Mouse (Mus musculus) spleen, postnatal 14 days (tissue): ENCODE results near the gene Hist1h3b.
"Not testable (repeated sequence)": the region's sequence is repeated elsewhere in the genome, so short reads cannot be mapped to it uniquely, and the experiment has no call there.

ENCODE experiments used
- DNase-seq, 2 experiments: peaks; one replicate each; pipeline ENCODE4 v3.0.0; 2021 to 2022; ENCODE audit warnings: low spot score in 2 of 2

The Hist1h3b gene

GRCm38 (mm10) chr13:23753314-23754078 lies 1.4 kb downstream of the Hist1h3b start:
- DNase-seq: no peak

GRCm38 (mm10) chr13:23755000-23755399 lies 2.9 kb downstream of the Hist1h3b start:
- no peak for DNase-seq

- peak; percentile 75 to 93 for DNase-seq
Measured at GRCm38 (mm10) chr13:23756790-23757189, 4.7 kb downstream of the Hist1h3b start, which contains the start of gene Hist1h4b. Hist1h4b (plus strand) TSS chr13:23757013.

GRCm38 (mm10) chr13:23757211-23757773 lies 5.2 kb downstream of the Hist1h3b start:
- DNase-seq: no peak

GRCm38 (mm10) chr13:23757921-23758320 lies 5.9 kb downstream of the Hist1h3b start:
- DNase-seq: no peak

- no peak for DNase-seq
Measured at GRCm38 (mm10) chr13:23759251-23759771, 7.2 kb downstream of the Hist1h3b start.

GRCm38 (mm10) chr13:23759916-23760239 lies 7.8 kb downstream of the Hist1h3b start:
- peak in 1 of 2 experiments; percentile 36 for DNase-seq

GRCm38 (mm10) chr13:23760240-23760971 lies 8.3 kb downstream of the Hist1h3b start:
- DNase-seq: no peak

- DNase-seq: peak; percentile 95 to 97
Measured at GRCm38 (mm10) chr13:23760972-23761864, 9.2 kb downstream of the Hist1h3b start, which contains the start of gene Hist1h4a. Hist1h4a (minus strand) TSS chr13:23761230.

- DNase-seq: peak; percentile 62 to 70
Measured at GRCm38 (mm10) chr13:23761871-23762821, 10.1 kb downstream of the Hist1h3b start, which contains the start of gene Hist1h3a. Hist1h3a (minus strand) TSS chr13:23762386.

GRCm38 (mm10) chr13:23763242-23763585 lies 11.1 kb downstream of the Hist1h3b start:
- DNase-seq: no peak

GRCm38 (mm10) chr13:23763586-23764323 lies 11.7 kb downstream of the Hist1h3b start, which contains the start of gene Hist1h1a:
Hist1h1a (plus strand) TSS chr13:23763666.
- peak; percentile 75 to 84 for DNase-seq

GRCm38 (mm10) chr13:23764324-23765171 lies 12.5 kb downstream of the Hist1h3b start:
- DNase-seq: peak in 1 of 2 experiments; percentile 20

- DNase-seq: no peak
Measured at GRCm38 (mm10) chr13:23765172-23765513, 13.1 kb downstream of the Hist1h3b start.

- no peak for DNase-seq
Measured at GRCm38 (mm10) chr13:23766772-23767171, 14.7 kb downstream of the Hist1h3b start.

GRCm38 (mm10) chr13:23768834-23769397 lies 16.8 kb downstream of the Hist1h3b start:
- no peak for DNase-seq

- not testable (repeated sequence) for DNase-seq
Measured at GRCm38 (mm10) chr13:23769613-23770012, 17.5 kb downstream of the Hist1h3b start, which contains the start of gene Trim38. Trim38 (plus strand) TSS chr13:23769913.
